Mouse (Mus musculus): ENCODE data around the gene Nell2. TPM values are rescaled to one million over a fixed set of nuclear protein-coding genes. Genes with fewer than 3 reads are reported as not detected.

Nell2 gene
- polyA plus RNA-seq, 1 experiment, result not detected

GRCm38 (mm10) chr15:95085962-95086361 lies 442.4 kb downstream of the Nell2 start:
- TF ChIP-seq POLR2A (IDR thresholded peaks at IDR 0.05; ENCODE audit: borderline replicate concordance, low read depth, low read length) (no peak), CTCF (IDR thresholded peaks at IDR 0.05; ENCODE audit: low read depth, low read length) (no peak)
- Histone ChIP-seq H3K27ac (ENCODE audit: insufficient read depth, low read depth, low read length) (no peak overlapping the region), H3K4me1 (ENCODE audit: control insufficient read depth, insufficient read depth, low read length) (no peaks in the 10 kb centered on the region), H3K4me3 (ENCODE audit: insufficient read depth, low read length) (no peak overlapping the region)

GRCm38 (mm10) chr15:95081654-95082053 lies 446.7 kb downstream of the Nell2 start:
- Histone ChIP-seq H3K4me1 (ENCODE audit: control insufficient read depth, insufficient read depth, low read length) (no peaks in the 10 kb centered on the region), H3K4me3 (ENCODE audit: insufficient read depth, low read length) (no peak overlapping the region), H3K27ac (ENCODE audit: insufficient read depth, low read depth, low read length) (no peak overlapping the region)
- no peak for TF ChIP-seq POLR2A (IDR thresholded peaks at IDR 0.05; ENCODE audit: borderline replicate concordance, low read depth, low read length)
- no peak for TF ChIP-seq CTCF (IDR thresholded peaks at IDR 0.05; ENCODE audit: low read depth, low read length)

- no peak for TF ChIP-seq CTCF (IDR thresholded peaks at IDR 0.05; ENCODE audit: low read depth, low read length)
- TF ChIP-seq POLR2A (IDR thresholded peaks at IDR 0.05; ENCODE audit: borderline replicate concordance, low read depth, low read length), result no peak
- Histone ChIP-seq H3K27ac (ENCODE audit: insufficient read depth, low read depth, low read length) (no peak overlapping the region), H3K4me3 (ENCODE audit: insufficient read depth, low read length) (no peak overlapping the region), H3K4me1 (ENCODE audit: control insufficient read depth, insufficient read depth, low read length) (no peaks in the 10 kb centered on the region)
These were observed 453.0 kb downstream of the Nell2 start for GRCm38 (mm10) chr15:95075356-95075755.

- TF ChIP-seq CTCF (IDR thresholded peaks at IDR 0.05; ENCODE audit: low read depth, low read length) (no peak), POLR2A (IDR thresholded peaks at IDR 0.05; ENCODE audit: borderline replicate concordance, low read depth, low read length) (no peak)
- Histone ChIP-seq H3K4me1 (ENCODE audit: control insufficient read depth, insufficient read depth, low read length) (no peaks in the 10 kb centered on the region), H3K27ac (ENCODE audit: insufficient read depth, low read depth, low read length) (no peak overlapping the region), H3K4me3 (ENCODE audit: insufficient read depth, low read length) (no peak overlapping the region)
These were observed 457.5 kb downstream of the Nell2 start for GRCm38 (mm10) chr15:95070881-95071280.

GRCm38 (mm10) chr15:95068799-95069198 lies 459.6 kb downstream of the Nell2 start:
- Histone ChIP-seq H3K4me1 (ENCODE audit: control insufficient read depth, insufficient read depth, low read length) (no peaks in the 10 kb centered on the region), H3K27ac (ENCODE audit: insufficient read depth, low read depth, low read length) (no peak overlapping the region), H3K4me3 (ENCODE audit: insufficient read depth, low read length) (no peak overlapping the region)
- no peak for TF ChIP-seq CTCF (IDR thresholded peaks at IDR 0.05; ENCODE audit: low read depth, low read length)
- TF ChIP-seq POLR2A (IDR thresholded peaks at IDR 0.05; ENCODE audit: borderline replicate concordance, low read depth, low read length), result no peak

- TF ChIP-seq POLR2A (IDR thresholded peaks at IDR 0.05; ENCODE audit: borderline replicate concordance, low read depth, low read length) (no peak), CTCF (IDR thresholded peaks at IDR 0.05; ENCODE audit: low read depth, low read length) (no peak)
These were observed 460.3 kb downstream of the Nell2 start for GRCm38 (mm10) chr15:95068023-95068422.

GRCm38 (mm10) chr15:95055081-95055650 lies 473.2 kb downstream of the Nell2 start:
- Histone ChIP-seq H3K4me3 (ENCODE audit: insufficient read depth, low read length) (no peak overlapping the region), H3K4me1 (ENCODE audit: control insufficient read depth, insufficient read depth, low read length) (no peaks in the 10 kb centered on the region), H3K27ac (ENCODE audit: insufficient read depth, low read depth, low read length) (no peak overlapping the region)
- TF ChIP-seq POLR2A (IDR thresholded peaks at IDR 0.05; ENCODE audit: borderline replicate concordance, low read depth, low read length) (no peak), CTCF (IDR thresholded peaks at IDR 0.05; ENCODE audit: low read depth, low read length) (no peak)

More at GRCm38 (mm10) chr15:95068023-95068422, 460.3 kb downstream of the Nell2 start:
- H3K4me1 ChIP-seq (ENCODE audit: control insufficient read depth, insufficient read depth, low read length), result no peaks in the 10 kb centered on the region
- H3K27ac ChIP-seq (ENCODE audit: insufficient read depth, low read depth, low read length), result no peak overlapping the region
- no peak overlapping the region for H3K4me3 ChIP-seq (ENCODE audit: insufficient read depth, low read length)

GRCm38 (mm10) chr15:95049171-95049729 lies 479.1 kb downstream of the Nell2 start:
- no peak overlapping the region for H3K27ac ChIP-seq (ENCODE audit: insufficient read depth, low read depth, low read length)
- no peaks in the 10 kb centered on the region for H3K4me1 ChIP-seq (ENCODE audit: control insufficient read depth, insufficient read depth, low read length)
- no peak overlapping the region for H3K4me3 ChIP-seq (ENCODE audit: insufficient read depth, low read length)
- TF ChIP-seq POLR2A (IDR thresholded peaks at IDR 0.05; ENCODE audit: borderline replicate concordance, low read depth, low read length), result no peak
- no peak for TF ChIP-seq CTCF (IDR thresholded peaks at IDR 0.05; ENCODE audit: low read depth, low read length)

GRCm38 (mm10) chr15:95047486-95047885 lies 480.9 kb downstream of the Nell2 start:
- Histone ChIP-seq H3K4me1 (ENCODE audit: control insufficient read depth, insufficient read depth, low read length) (no peaks in the 10 kb centered on the region), H3K4me3 (ENCODE audit: insufficient read depth, low read length) (no peak overlapping the region), H3K27ac (ENCODE audit: insufficient read depth, low read depth, low read length) (no peak overlapping the region)
- TF ChIP-seq POLR2A (IDR thresholded peaks at IDR 0.05; ENCODE audit: borderline replicate concordance, low read depth, low read length) (no peak), CTCF (IDR thresholded peaks at IDR 0.05; ENCODE audit: low read depth, low read length) (no peak)

GRCm38 (mm10) chr15:95044011-95044410 lies 484.3 kb downstream of the Nell2 start:
- no peaks in the 10 kb centered on the region for H3K4me1 ChIP-seq (ENCODE audit: control insufficient read depth, insufficient read depth, low read length)
- no peak overlapping the region for H3K4me3 ChIP-seq (ENCODE audit: insufficient read depth, low read length)
- no peak for TF ChIP-seq CTCF (IDR thresholded peaks at IDR 0.05; ENCODE audit: low read depth, low read length)
- TF ChIP-seq POLR2A (IDR thresholded peaks at IDR 0.05; ENCODE audit: borderline replicate concordance, low read depth, low read length), result no peak
- H3K27ac ChIP-seq (ENCODE audit: insufficient read depth, low read depth, low read length), result no peak overlapping the region
